Mouse (Mus musculus) lung, adult 2 months (tissue): Measurements from ENCODE around the gene Pfdn4. TPM values are rescaled to one million over a fixed set of nuclear protein-coding genes. Genes with fewer than 3 reads are reported as not detected.

Source experiments
- DNase-seq: peaks from one replicate; pipeline ENCODE4 v3.0.0; 2022
- H3K4me1 ChIP-seq: fragments of 200-500 bp; 2 replicates; pipeline ENCODE4 v1.6.1; 2011; ENCODE audit warnings: low read length; ENCODE audit not compliant: control insufficient read depth, insufficient read depth
- H3K4me3 ChIP-seq: fragments of 200-500 bp; replicated peaks from 2 replicates; pipeline ENCODE3; 2011; ENCODE audit warnings: low read depth, mild to moderate bottlenecking, control low read depth, low read length; ENCODE audit errors: extremely low read depth
- CTCF ChIP-seq: fragments of 200-500 bp; IDR thresholded peaks from 2 replicates; pipeline ENCODE4 v1.5.1; 2011; ENCODE audit warnings: mild to moderate bottlenecking, low read length, control low read depth; ENCODE audit not compliant: insufficient read depth
- POLR2A ChIP-seq: fragments of 200-500 bp; IDR thresholded peaks from 2 replicates; pipeline ENCODE4 v1.6.1; 2011; ENCODE audit warnings: low read depth, mild to moderate bottlenecking, control low read depth, low read length, borderline replicate concordance; ENCODE audit errors: extremely low read depth
- WGBS: fragments of 180-500 bp; shearing (Covaris S2); methylation state at CpG from one replicate; pipeline ENCODE4 v1.1.7; 2018; 5-methylcytosine and 5-hydroxymethylcytosine counted together
- polyA plus RNA-seq: library from polyadenylated mRNA; depleted of rRNA; stranded (reverse); fragments of >200 nt; gene quantifications from 2 replicates; pipeline ENCODE4 v1.2.3, GENCODE M21; 2012

The Pfdn4 gene
- polyA plus RNA-seq, 1 experiment, result 5.0 TPM

DNA sequence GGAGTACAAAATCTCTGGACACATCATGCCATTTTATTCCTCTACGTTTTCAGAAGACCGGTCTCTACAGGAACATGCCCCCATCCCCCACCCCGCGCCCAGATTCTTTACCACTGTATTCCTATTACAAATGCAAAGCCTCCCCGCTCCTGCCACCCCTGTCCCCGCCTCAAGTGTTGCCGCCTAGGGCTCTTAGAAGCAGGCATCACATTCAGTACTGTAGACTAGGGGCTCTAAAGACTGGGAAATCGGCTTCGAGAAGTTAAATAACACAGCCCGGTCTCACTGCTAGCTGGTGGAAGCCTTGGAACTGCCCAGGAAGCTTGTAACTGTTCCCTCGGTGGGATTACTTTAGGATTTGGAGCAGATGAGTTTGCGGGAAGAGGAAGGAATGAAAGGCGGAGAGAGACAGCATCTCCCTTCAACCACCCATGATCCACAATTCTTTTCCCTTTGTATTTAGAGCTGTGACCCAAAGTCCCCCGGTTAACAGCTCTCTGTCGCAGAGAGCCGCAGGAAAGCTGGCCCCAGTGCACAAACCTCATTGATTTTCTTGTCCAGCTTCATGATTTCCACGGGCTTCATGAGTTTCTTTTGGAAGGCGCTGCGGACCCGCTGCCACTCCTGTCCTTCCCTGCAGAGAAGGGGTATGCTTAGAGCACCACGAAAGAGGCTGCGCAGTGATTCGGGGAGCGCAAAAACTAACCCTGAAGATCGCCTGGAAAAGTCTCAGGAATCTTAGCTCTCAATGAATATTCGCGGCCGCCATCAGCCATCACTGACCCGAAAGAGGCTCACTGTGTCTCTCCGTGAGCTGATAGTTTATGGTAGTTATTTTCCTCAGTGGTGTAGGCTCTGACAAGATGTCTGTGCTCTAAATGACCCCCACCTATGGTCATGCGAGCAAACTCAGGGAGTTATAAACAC is 1.2 kb upstream of the Pfdn4 start:
- H3K4me1 ChIP-seq, result no peaks in the 10 kb centered on the region
- TF ChIP-seq CTCF (no peak), POLR2A (no peak)
- 12% methylated on average over 31 of the region's 31 CpGs for WGBS
- no peak overlapping the region for H3K4me3 ChIP-seq
- DNase-seq, result no peak

DNA sequence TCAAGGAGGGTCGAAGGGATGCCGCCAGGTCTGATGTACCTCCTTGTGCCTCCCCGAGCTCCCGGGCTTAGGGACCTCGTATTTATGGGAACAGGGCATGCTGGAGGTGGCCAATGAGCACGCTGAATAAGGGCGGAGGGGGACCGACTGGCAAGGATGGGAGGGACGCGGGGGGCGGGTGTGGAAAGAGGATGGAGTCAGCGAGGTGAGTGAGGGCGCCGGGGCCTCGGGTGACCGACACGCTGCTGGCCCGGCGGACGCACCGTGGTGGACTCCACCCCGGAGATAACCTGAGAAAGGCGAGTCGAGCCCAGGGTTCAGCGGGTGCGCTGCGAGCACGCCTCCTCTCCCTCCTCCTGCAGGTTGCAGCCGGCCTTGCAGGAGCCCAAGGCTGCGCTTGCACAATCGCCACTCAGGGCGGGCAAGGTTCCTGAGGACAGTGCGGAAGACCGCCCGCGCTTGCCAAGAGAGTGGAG is 901 bp downstream of the Pfdn4 start, which contains the start of gene Cyp24a1:
TSS of gene Cyp24a1 (minus strand) at position 55 of the 476 bp plus-strand sequence.
- Histone ChIP-seq H3K4me1 (no peaks in the 10 kb centered on the region), H3K4me3 (no peak within 1 kb of the TSS)
- peak; percentile 29; the same call in 1 of the 2 replicates for TF ChIP-seq CTCF
- no peak for TF ChIP-seq POLR2A
- peak; percentile 55 for DNase-seq
- WGBS, result under 1% methylated on average over 36 of the region's 36 CpGs

DNA sequence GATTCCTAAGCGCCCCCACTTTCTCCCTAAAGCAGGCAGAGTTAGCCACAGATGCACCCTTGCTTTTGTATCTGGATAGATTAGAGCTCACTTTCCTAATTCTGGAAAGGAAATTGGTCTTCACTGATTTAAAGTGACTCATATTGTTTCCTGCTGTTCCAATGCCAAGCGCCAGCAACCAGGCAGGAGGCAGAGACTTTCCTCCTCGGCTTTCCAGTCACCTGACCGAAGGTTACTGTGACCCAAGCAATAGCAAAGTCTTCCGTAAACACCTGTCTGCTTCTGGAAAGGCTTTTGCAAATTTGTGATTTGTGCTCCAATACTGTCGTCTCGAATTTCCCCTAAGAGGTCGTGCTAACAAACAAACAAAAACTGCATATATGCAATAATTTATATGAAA is 1.8 kb downstream of the Pfdn4 start:
- WGBS, result 17% methylated on average over 8 of the region's 8 CpGs

GRCm38 (mm10) chr2:170503343-170503742 is 7.1 kb downstream of the Pfdn4 start:
- no peak for DNase-seq
- Histone ChIP-seq H3K4me1 (no peaks in the 10 kb centered on the region), H3K4me3 (no peak overlapping the region)
- 23% methylated on average over 8 of the region's 8 CpGs for WGBS
- TF ChIP-seq POLR2A, result no peak
- no peak for TF ChIP-seq CTCF

More for the DNA sequence above, 1.8 kb downstream of the Pfdn4 start:
- TF ChIP-seq CTCF, result no peak
- TF ChIP-seq POLR2A, result no peak
- Histone ChIP-seq H3K4me3 (no peak overlapping the region), H3K4me1 (no peaks in the 10 kb centered on the region)
- no peak for DNase-seq

DNA sequence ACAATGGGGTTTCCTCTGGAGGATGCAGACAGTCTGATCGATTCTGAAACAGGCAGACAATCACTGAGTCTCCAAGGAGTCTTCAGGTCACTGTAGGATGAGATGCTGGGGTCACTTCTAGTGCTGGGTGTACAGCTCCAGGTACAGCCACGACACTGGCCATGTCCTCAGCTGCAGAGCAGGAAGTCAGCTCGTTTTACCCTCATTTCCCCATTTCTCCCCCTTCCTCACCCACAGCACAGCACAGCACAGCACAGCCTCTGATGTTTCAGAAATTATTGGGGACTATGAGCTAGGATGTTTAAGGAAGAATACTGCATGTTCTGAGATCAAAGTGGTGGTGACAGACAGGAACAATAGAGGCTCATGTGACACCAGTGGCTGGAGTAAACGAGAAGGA is 7.8 kb downstream of the Pfdn4 start:
- Histone ChIP-seq H3K4me1 (peaks cover 2% of the 10 kb centered on the region; the same call in 1 of the 2 replicates), H3K4me3 (no peak overlapping the region)
- 17% methylated on average over 4 of the region's 4 CpGs for WGBS
- TF ChIP-seq POLR2A, result no peak
- no peak for TF ChIP-seq CTCF
- DNase-seq, result no peak

DNA sequence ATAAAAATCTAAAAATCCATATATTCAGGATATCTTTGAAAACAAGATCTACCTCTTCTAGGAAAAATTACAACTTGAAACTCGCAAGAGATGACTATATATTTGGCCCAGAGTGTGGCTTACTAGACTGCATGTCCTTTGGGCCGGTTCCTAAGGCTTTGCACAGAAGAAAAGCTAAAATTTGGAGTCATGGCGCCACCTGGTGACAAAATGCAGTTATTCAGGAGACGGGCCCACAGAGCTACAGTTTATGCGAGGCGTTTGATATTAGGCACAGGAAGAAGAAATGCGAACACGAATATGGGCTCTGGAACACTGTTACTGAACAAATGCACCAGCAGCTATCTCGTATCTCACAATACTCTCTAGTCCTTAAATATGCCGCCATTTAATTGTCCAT is 11.5 kb downstream of the Pfdn4 start:
- no peak for TF ChIP-seq POLR2A
- peak; percentile 46 for TF ChIP-seq CTCF
- WGBS, result 4% methylated on average over 10 of the region's 10 CpGs
- DNase-seq, result peak; percentile 75

DNA sequence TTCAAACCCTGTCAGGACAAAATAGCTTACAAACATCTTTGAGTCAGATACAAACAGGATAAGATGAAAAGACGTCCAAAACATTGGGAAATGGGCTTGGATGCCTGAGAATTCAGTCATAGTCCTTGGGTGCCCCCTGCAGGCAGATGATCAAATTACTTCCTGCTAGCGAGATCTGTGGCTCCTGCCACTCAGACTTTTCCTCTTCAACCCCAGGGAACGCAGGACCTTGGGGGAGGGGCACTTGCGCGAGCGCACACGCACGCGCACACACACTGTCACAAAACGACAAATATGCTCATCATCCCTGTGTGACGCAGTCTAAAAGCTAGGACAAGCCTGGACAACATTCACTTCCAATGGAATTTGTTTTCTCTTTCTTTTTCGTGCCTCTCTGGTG is 12.6 kb downstream of the Pfdn4 start:
- WGBS, result 2% methylated on average over 12 of the region's 12 CpGs
- DNase-seq, result peak; percentile 91
- Histone ChIP-seq H3K4me1 (peaks cover 3% of the 10 kb centered on the region; the same call in 1 of the 2 replicates), H3K4me3 (peak overlapping the region; percentile 33)
- TF ChIP-seq POLR2A, result no peak
- peak; percentile 72 for TF ChIP-seq CTCF

More for the DNA sequence above, 11.5 kb downstream of the Pfdn4 start:
- Histone ChIP-seq H3K4me3 (no peak overlapping the region), H3K4me1 (peaks cover 3% of the 10 kb centered on the region; the same call in 1 of the 2 replicates)

DNA sequence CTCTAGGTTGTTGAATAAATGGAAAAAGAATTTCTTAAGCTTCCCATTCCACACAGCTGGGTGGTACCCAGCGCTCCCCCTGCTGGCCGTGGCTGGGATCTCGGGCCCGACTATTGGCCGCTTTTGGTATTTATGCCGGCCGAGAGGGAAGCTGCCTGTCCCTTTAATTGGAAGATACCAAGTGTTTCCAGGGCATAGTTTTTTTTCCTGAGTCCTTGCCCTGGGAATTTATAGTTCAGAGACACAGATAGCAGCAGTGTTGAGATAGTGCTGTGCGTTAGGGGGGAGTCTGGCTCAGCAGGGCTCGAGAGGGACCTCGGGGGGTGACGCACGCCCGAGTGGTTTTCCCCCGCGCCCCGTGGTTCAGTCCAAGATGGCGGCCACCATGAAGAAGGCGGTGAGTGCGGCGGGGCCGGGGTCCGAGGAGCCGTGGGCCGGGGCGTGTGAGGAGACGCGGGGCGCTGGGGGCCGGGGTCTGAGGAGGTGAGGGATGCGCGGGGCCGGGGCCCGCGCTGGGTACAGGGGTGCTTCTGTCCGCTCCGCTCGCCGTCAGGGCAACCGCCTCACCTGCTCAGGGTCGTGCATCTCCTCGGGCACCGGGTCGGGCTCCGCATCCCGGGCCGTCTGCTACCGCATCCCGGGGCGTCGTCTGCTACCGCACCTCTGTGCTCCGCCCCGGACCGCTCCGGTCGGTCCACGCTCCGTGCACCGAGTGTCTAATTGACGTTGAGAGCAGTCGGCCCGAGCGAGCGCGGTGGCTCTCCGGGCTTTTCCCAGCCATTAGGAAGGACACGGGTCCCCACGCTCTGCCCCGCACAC is 15.1 kb downstream of the Pfdn4 start:
- TF ChIP-seq POLR2A (peak; percentile 33; the same call in 1 of the 2 replicates), CTCF (peak; percentile 82)
- WGBS, result under 1% methylated on average over 67 of the region's 69 CpGs
- H3K4me3 ChIP-seq, result peak overlapping the region; percentile 95
- DNase-seq, result peak; percentile 89
- peaks cover 3% of the 10 kb centered on the region; the same call in 1 of the 2 replicates for H3K4me1 ChIP-seq

- no peak for TF ChIP-seq CTCF
- TF ChIP-seq POLR2A, result no peak
- H3K4me3 ChIP-seq, result no peak overlapping the region
- 90% methylated on average over 12 of the region's 12 CpGs for WGBS
- H3K4me1 ChIP-seq, result peaks cover 3% of the 10 kb centered on the region; the same call in 1 of the 2 replicates
- no peak for DNase-seq
Measured at GRCm38 (mm10) chr2:170513756-170514155, 17.5 kb downstream of the Pfdn4 start.
